Mouse (Mus musculus): ENCODE results near the gene Fermt1. TPM values are rescaled to one million over a fixed set of nuclear protein-coding genes. Genes with fewer than 3 reads are reported as not detected.
A peak's percentile ranks its signal among the peaks of the same experiment; 100 is the strongest.

The Fermt1 gene
- total RNA-seq, 2 experiments from 2014 or later, result not detected

GRCm38 (mm10) chr2:132922076-132922873 lies 23.4 kb downstream of the Fermt1 start:
- ATAC-seq (replicated peaks; ENCODE audit: poor library complexity), result no peak

DNA sequence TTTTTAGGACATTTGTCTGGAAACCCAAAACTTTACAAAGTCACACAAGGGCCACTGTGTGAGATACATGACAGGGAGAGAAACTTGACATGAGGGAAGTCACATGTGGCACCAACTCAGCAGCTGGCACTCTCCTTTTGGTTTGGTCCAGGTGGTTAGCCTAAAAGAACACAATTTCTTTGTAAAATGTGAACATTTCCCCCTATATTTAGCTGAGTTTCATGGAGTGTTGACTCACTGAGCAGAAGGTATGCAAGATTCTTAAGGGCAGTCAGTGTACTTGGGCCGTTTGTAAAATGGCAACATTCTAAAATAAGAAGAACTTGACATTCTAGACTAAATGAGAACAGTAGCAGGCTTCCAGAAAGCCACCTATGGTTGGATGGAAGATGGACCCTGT lies 30.9 kb downstream of the Fermt1 start:
- ATAC-seq (replicated peaks; ENCODE audit: poor library complexity), result no peak

DNA sequence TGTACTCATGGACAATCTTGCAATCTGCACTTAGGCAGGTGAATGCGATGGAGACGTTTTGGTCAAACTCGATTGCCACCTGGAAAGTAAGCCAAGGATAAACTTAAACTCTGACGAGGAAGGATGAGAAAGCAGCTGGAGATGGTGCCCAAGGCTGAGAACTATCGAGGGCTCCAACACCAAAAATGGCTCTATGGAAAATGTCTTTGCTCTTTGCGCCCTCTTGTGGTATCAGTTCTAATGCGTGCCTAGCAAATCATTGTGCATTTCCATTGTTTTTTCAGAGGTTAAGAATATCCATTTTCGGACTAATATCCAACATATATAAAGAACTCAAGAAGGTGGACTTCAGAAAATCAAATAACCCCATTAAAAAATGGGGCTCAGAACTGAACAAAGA lies 38.9 kb downstream of the Fermt1 start:
- peak; percentile 78 for ATAC-seq (replicated peaks; ENCODE audit: poor library complexity)

GRCm38 (mm10) chr2:132904961-132905360 lies 40.7 kb downstream of the Fermt1 start:
- no peak for ATAC-seq (replicated peaks; ENCODE audit: poor library complexity)

DNA sequence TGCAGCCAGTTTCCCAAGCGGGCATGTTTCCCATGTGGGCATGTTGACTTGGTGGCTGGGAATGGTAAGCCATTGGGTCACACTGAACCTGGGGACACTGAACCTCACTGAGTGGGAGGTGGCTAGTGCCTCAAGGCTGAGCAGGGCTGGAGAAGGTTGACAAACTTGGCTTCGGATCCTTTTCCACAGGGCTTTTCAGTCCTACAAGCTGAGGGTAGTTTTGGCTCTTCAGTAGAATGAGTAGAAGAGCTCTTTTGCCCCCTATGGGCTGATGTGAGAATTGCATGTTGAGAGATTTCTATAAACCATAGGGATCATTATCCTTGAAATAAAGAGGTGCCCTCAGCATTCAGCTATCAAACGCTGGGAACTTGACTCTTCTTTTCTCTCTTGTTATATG lies 42.2 kb downstream of the Fermt1 start:
- ATAC-seq (replicated peaks; ENCODE audit: poor library complexity), result peak; percentile 87

DNA sequence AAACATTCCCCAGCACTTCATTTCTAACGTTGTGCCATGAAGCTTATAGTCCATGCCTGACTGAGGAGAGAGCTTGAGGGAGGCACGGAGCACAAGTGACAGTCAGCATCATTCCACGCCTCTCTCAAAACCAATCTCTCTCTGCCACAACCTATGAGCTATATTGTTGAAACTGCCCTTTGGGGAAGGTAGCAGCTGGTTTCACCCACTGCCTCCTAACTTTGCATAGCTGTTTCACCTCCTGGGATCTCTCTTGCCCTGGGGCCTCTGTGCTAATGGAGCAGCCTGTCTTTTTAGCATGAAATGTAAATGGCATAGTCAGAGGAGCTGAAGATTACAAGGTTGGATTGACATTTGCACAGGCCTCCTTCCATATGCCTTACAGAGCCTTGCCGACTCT lies 43.6 kb downstream of the Fermt1 start:
- ATAC-seq (replicated peaks; ENCODE audit: poor library complexity), result no peak

GRCm38 (mm10) chr2:132901636-132902035 lies 44.1 kb downstream of the Fermt1 start:
- ATAC-seq (replicated peaks; ENCODE audit: poor library complexity), result no peak

GRCm38 (mm10) chr2:132900596-132900995 lies 45.1 kb downstream of the Fermt1 start:
- ATAC-seq (replicated peaks; ENCODE audit: poor library complexity), result no peak

DNA sequence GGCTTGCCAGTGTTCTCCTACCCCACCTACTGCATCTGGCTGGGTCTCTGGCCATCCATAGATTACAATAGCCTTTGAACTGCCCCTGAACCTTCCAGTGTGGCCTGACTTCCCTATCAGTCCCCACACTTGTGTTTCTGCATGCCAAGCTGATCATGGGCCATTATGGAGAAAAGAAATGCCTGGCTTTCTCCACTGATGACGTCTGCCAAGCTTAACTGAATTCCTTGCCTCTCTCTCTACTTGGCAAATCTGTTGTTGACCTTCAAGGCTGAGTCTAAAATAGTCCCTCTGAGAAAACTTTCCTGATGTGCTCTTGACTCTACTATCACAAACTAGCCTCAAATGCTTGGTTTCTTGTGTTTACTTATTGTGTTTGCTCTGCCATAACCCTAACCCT lies 47.5 kb downstream of the Fermt1 start:
- no peak for ATAC-seq (replicated peaks; ENCODE audit: poor library complexity)

DNA sequence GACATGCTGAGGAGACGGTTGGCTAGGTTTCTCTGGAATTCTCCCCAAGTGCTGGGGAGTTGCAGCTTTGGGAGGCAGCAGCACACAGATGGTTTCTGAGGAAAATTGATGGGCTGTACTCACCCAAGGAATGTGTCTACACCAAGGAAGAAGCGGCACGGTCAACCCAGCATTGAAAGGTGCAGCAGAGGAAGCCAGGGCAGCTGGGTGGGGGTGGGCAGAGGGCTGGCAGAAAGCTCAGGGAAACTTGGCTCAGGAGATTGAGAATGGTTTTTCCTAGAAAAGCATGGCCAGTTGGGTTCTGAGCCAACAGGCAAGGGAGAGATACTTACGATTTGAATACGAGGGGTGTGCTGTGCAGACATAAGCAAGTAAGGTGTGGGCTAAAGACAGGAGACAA lies 51.9 kb downstream of the Fermt1 start:
- ATAC-seq (replicated peaks; ENCODE audit: poor library complexity), result no peak

DNA sequence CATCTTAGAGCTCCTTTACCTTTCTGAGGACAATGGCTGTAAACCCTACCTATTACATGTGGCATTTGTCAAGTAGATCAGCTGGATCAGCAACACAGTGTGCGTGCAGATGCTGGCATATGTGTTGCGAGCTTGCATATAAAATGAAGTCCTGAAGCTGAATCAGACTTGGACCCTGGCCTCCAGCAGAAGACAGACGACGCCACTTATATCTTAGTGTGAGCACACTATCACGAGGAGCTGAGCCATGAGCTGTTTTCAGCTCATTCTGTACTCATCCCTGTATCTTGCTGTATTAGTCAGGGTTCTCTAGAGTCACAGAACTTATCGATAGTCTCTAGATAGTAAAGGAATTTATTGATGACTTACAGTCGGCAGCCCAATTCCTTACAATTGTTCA lies 60.4 kb downstream of the Fermt1 start:
- ATAC-seq (replicated peaks; ENCODE audit: poor library complexity), result no peak

GRCm38 (mm10) chr2:132884303-132884967 lies 61.3 kb downstream of the Fermt1 start:
- ATAC-seq (replicated peaks; ENCODE audit: poor library complexity), result no peak

GRCm38 (mm10) chr2:132880844-132881645 lies 64.7 kb downstream of the Fermt1 start, which contains the start of gene Lrrn4:
Gene Lrrn4 (minus strand): TSS chr2:132880891.
- no peak for ATAC-seq (replicated peaks; ENCODE audit: poor library complexity)

- peak; percentile 59 for ATAC-seq (replicated peaks; ENCODE audit: poor library complexity)
Measured at GRCm38 (mm10) chr2:132879261-132880044, 66.3 kb downstream of the Fermt1 start.

DNA sequence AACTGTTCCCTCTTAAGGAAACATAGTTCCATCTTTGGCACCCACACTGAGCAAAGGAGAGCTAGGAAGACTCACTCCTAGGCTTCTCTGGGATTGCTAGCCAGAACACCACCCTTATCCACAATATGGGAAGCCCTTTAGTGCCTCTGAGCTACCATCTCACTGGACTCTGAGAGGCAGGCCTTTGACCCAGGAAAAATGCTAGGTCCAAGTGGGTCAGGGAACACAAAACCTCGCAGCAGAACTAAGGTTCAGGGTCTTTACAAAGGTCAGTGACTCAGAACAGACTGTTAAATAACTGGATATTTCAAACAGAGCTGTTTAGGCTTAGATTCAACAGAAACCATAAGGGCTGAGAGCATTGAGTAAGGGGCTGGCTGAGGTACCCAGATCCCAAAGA lies 68.7 kb downstream of the Fermt1 start:
- no peak for ATAC-seq (replicated peaks; ENCODE audit: poor library complexity)

DNA sequence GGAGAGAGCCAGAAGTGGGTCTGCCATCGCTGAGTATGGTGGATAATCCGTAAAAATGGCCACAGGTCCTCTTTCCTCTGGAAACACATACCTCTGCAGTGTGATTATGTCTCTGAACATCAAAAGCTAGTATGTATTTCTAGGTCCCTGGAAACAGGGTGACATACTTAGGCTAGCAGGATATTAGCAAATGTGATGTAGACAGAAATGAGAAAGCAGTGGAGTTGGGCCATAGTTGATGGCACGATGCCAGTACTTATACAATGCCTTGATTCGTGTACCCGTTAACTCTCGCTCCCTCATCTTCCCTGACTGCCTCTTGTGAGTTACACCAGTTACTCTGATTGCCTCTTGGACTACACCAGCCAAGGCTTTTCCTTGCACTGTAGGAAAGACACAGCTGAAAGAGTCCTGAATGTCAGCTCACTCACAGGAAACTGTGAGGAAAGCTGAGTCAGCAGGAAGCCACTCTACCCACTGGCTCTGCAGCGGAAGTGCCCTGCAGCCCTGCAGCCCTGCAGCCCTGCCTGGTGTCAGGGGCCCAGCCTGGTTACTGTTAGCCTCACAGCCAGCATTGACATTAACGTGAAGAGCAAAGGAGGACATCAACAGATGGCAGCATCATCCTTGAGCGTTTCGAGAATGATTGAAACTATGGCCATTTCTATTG lies 71.9 kb downstream of the Fermt1 start:
- peak; percentile 87 for ATAC-seq (replicated peaks; ENCODE audit: poor library complexity)

DNA sequence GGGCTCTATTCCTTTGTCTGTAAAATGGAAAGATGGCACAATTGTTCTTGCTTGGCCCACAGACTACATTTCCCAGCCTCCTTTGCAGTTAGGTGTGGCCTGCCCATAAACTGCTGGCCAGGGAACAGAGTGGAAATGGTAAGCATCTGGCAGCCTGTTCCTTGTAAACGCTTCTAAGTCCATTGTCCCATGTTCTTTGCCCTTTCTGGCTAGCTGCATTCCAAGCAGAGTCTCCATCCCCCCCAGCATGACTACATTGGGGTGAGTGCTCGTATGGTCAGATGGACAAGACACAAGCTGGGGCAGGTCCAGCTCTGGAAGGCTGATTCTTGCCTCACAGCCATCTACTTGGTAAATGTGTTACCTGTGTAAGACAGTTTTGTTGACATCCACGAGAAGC lies 74.0 kb downstream of the Fermt1 start:
- no peak for ATAC-seq (replicated peaks; ENCODE audit: poor library complexity)

DNA sequence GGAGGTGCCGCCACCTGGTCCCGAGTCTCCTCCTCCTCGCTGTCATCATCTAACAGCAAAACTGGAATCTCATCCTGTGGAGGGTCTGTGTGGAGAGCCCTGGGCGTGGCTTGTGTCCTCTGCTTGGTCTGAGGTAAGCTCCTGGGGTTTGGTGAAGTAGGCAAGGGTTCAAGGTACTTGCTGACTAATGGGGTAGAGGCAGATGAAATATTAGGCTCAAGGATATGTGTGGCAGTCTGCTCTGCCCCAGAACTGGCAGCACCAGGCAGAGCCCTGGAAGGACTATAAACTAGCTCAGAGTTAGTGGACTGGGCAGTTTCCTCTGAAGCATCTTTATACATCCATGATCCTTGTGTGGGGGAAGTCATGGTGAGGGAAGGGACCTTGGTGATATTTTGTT lies 75.4 kb downstream of the Fermt1 start:
- ATAC-seq (replicated peaks; ENCODE audit: poor library complexity), result no peak

DNA sequence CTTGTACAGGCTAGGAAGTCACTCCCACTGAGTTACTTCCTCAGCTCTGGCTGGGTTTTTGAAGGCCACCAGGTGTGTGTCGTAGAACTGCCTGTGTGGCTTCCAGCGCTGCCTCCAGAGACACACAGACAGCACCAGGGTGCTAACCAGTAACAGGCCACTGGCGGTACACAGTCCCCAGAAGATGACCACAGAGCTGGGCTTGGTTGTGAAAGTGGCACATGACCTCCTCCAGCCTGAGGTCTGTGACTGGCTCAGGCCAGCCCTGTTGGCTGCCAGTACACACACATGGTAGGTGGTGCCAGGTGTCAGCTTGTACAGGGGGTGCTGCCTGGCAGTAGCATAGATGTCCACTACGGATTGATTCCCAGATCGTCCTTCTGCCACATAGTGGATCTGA lies 76.0 kb downstream of the Fermt1 start:
- ATAC-seq (replicated peaks; ENCODE audit: poor library complexity), result peak; percentile 18; the same call in 1 of the 2 replicates

DNA sequence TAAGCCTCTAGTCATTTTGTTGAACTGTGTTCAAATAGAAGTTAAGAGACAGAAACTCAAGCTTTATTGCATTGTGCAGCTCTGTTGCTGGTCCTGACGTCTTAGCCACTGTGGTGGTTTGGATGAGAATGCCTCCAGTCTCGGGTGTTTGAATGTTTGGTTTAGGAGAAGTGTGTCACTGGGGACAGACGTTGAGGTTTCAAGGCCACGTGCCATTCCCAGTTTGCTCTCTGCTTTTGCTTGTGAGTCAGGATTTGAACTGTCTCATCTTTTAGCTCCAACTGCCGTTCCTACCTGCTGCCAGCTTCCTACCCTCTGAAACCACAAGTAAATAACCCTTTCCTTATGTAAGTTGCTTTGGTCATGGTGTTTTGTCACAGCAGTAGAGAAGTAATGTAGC lies 78.2 kb downstream of the Fermt1 start:
- no peak for ATAC-seq (replicated peaks; ENCODE audit: poor library complexity)
